Mouse (Mus musculus) ES-E14 (cell line): ENCODE results near the gene Gm39566. TPM values are rescaled to one million over a fixed set of nuclear protein-coding genes. Genes with fewer than 3 reads are reported as not detected.
A peak's percentile ranks its signal among the peaks of the same experiment; 100 is the strongest.

Source experiments
- DNase-seq: peaks from one replicate; pipeline ENCODE4 v3.0.0-alpha.2; 2013; ENCODE audit warnings: low read depth, low spot score
- H3K27ac ChIP-seq: 2 replicates; pipeline ENCODE4 v1.5.1; 2012; ENCODE audit warnings: low read depth, mild to moderate bottlenecking, low read length, moderate library complexity, mixed read lengths; ENCODE audit not compliant: poor library complexity, insufficient read depth, severe bottlenecking
- H3K36me3 ChIP-seq: 2 replicates; pipeline ENCODE4 v1.6.1; 2012; ENCODE audit warnings: mild to moderate bottlenecking, low read length, moderate library complexity, mixed read lengths; ENCODE audit not compliant: control insufficient read depth, poor library complexity, insufficient read depth, severe bottlenecking
- H3K4me1 ChIP-seq, 2 experiments: fragments of 150-350 bp in 1 of 2; sonication (generic) in 1 of 2; 2 replicates each; pipeline ENCODE4 v1.6.1; 2012; ENCODE audit warnings: low read length in 2 of 2, mild to moderate bottlenecking in 1 of 2, mixed read lengths in 1 of 2; ENCODE audit not compliant: control insufficient read depth in 2 of 2, insufficient read depth in 2 of 2, poor library complexity in 1 of 2
- H3K4me3 ChIP-seq, 2 experiments: fragments of 150-350 bp in 1 of 2; sonication (generic) in 1 of 2; 2 replicates each; pipeline ENCODE4 v1.5.1; 2012; ENCODE audit warnings: low read length in 2 of 2, low read depth in 1 of 2, mild to moderate bottlenecking in 1 of 2, mixed read lengths in 1 of 2; ENCODE audit not compliant: insufficient read depth in 1 of 2, poor library complexity in 1 of 2, severe bottlenecking in 1 of 2
- H3K9ac ChIP-seq: 2 replicates; pipeline ENCODE4 v1.6.1; 2012; ENCODE audit warnings: low read depth, mild to moderate bottlenecking, low read length, mixed read lengths; ENCODE audit not compliant: poor library complexity, insufficient read depth, severe bottlenecking
- H3K9me3 ChIP-seq: fragments of 150-350 bp; sonication (generic); 2 replicates; pipeline ENCODE4 v1.6.1; 2012; ENCODE audit warnings: low read depth, mild to moderate bottlenecking, low read length; ENCODE audit not compliant: control insufficient read depth, insufficient read depth
- CHD2 ChIP-seq: IDR thresholded peaks from 2 replicates; pipeline ENCODE4 v1.6.1; 2014; ENCODE audit warnings: mild to moderate bottlenecking, low read depth, low read length, inconsistent platforms
- HCFC1 ChIP-seq: IDR thresholded peaks from 2 replicates; pipeline ENCODE4 v1.6.1; 2012; ENCODE audit warnings: low read length, inconsistent platforms, borderline replicate concordance; ENCODE audit not compliant: insufficient read depth
- MAFK ChIP-seq: IDR thresholded peaks from 2 replicates; pipeline ENCODE4 v1.6.1; 2014; ENCODE audit warnings: mild to moderate bottlenecking, low read depth, low read length, inconsistent platforms; ENCODE audit not compliant: insufficient read depth
- ZC3H11A ChIP-seq: IDR thresholded peaks from 2 replicates; pipeline ENCODE4 v1.6.1; 2012; ENCODE audit warnings: low read depth, mild to moderate bottlenecking, inconsistent platforms, low read length, borderline replicate concordance
- ZNF384 ChIP-seq: IDR thresholded peaks from 2 replicates; pipeline ENCODE4 v1.6.1; 2012; ENCODE audit warnings: low read depth, low read length, inconsistent platforms
- in situ Hi-C, 2 experiments: fragments of 600-800 bp; cut with MboI; formaldehyde crosslinking; loops; one replicate each; pipeline ENCODE4 v1.15.1; 2025; ENCODE audit warnings: low sequenced_read_pairs in 2 of 2, inconsistent platforms in 1 of 2; ENCODE audit not compliant: unreplicated experiment in 2 of 2
- total RNA-seq: library from RNA; depleted of rRNA; stranded (reverse); fragments of 300-350 nt; gene quantifications from 2 replicates; pipeline ENCODE4 v1.2.3, GENCODE M21; 2012

The Gm39566 gene
- total RNA-seq, 1 experiment: not detected

- Histone ChIP-seq H3K9ac (no peak overlapping the region), H3K4me3 (no peak overlapping the region)
- TF ChIP-seq HCFC1 (no peak), MAFK (peak; percentile 36; the same call in 1 of the 2 replicates), ZC3H11A (no peak), ZNF384 (no peak)
Observed at GRCm38 (mm10) chr11:69767625-69767909, 47.5 kb downstream of the Gm39566 start.

GRCm38 (mm10) chr11:69766872-69767624 is 48.0 kb downstream of the Gm39566 start:
- in situ Hi-C loops: no loop called here

More at GRCm38 (mm10) chr11:69767625-69767909, 47.5 kb downstream of the Gm39566 start:
- no peak for DNase-seq
- no peaks in the 10 kb centered on the region for H3K36me3 ChIP-seq
- no peaks in the 10 kb centered on the region for H3K9me3 ChIP-seq
- in situ Hi-C loops: no loop called here
- H3K4me1 ChIP-seq: peaks cover 0 to 11% of the 10 kb centered on the region in 2 experiments; a peak in 2 of 4 replicates
- no peak overlapping the region for H3K27ac ChIP-seq

GRCm38 (mm10) chr11:69766126-69766609 is 48.9 kb downstream of the Gm39566 start:
- in situ Hi-C loops: no loop called here
- H3K4me1 ChIP-seq: peaks cover 0 to 11% of the 10 kb centered on the region in 2 experiments; a peak in 2 of 4 replicates
- peak overlapping the region; percentile 84 to 93 for H3K4me3 ChIP-seq
- no peaks in the 10 kb centered on the region for H3K9me3 ChIP-seq
- peak overlapping the region; percentile 77 for H3K9ac ChIP-seq
- H3K27ac ChIP-seq: no peak overlapping the region
- H3K36me3 ChIP-seq: no peaks in the 10 kb centered on the region
- DNase-seq: no peak
- TF ChIP-seq ZNF384: no peak

More at GRCm38 (mm10) chr11:69766872-69767624, 48.0 kb downstream of the Gm39566 start:
- no peaks in the 10 kb centered on the region for H3K36me3 ChIP-seq
- H3K4me3 ChIP-seq: peak overlapping the region; percentile 84 to 93
- H3K27ac ChIP-seq: no peak overlapping the region
- no peak for DNase-seq
- peaks cover 0 to 11% of the 10 kb centered on the region in 2 experiments; a peak in 2 of 4 replicates for H3K4me1 ChIP-seq
- no peak for TF ChIP-seq MAFK
- TF ChIP-seq CHD2: no peak
- TF ChIP-seq ZC3H11A: no peak
- TF ChIP-seq HCFC1: no peak
- TF ChIP-seq ZNF384: no peak
- H3K9me3 ChIP-seq: no peaks in the 10 kb centered on the region
- H3K9ac ChIP-seq: no peak overlapping the region

- H3K36me3 ChIP-seq: no peaks in the 10 kb centered on the region
- peak within 1 kb of the TSS; percentile 77 for H3K9ac ChIP-seq
- no peak for TF ChIP-seq MAFK
- TF ChIP-seq CHD2: no peak
- TF ChIP-seq HCFC1: no peak
- no peak for TF ChIP-seq ZNF384
- no peak for TF ChIP-seq ZC3H11A
- H3K9me3 ChIP-seq: no peaks in the 10 kb centered on the region
- in situ Hi-C loops: no loop called here
- no peak for DNase-seq
- H3K4me3 ChIP-seq: peak within 1 kb of the TSS; percentile 84 to 93
- H3K4me1 ChIP-seq: peaks cover 0 to 11% of the 10 kb centered on the region in 2 experiments; a peak in 2 of 4 replicates
- H3K27ac ChIP-seq: no peak within 1 kb of the TSS
Observed at GRCm38 (mm10) chr11:69765221-69766125, 49.6 kb downstream of the Gm39566 start, which contains the start of gene Zbtb4. Gene Zbtb4, plus strand, starts transcription at chr11:69765912.
